Mouse (Mus musculus) heart, postnatal 36 days (tissue): ENCODE data around the gene Phf14. TPM values are rescaled to one million over a fixed set of nuclear protein-coding genes. Genes with fewer than 3 reads are reported as not detected.
"Not testable (repeated sequence)": the region's sequence is repeated elsewhere in the genome, so short reads cannot be mapped to it uniquely, and the experiment has no call there.

Experiments used
- DNase-seq, 2 experiments: peaks; one replicate each; pipeline ENCODE4 v3.0.0; 2021 to 2022
- intact Hi-C: fragments of 180-260 bp; cut with DNase I; formaldehyde crosslinking; loops from one replicate; pipeline ENCODE4 v1.15.1; 2025
- total RNA-seq, 2 experiments: library from RNA; stranded (reverse); gene quantifications; 2 replicates each; pipeline ENCODE4 v1.2.3; 2021

The Phf14 gene
- total RNA-seq, 2 experiments from 2014 or later: 46.4 to 48.0 TPM

DNA sequence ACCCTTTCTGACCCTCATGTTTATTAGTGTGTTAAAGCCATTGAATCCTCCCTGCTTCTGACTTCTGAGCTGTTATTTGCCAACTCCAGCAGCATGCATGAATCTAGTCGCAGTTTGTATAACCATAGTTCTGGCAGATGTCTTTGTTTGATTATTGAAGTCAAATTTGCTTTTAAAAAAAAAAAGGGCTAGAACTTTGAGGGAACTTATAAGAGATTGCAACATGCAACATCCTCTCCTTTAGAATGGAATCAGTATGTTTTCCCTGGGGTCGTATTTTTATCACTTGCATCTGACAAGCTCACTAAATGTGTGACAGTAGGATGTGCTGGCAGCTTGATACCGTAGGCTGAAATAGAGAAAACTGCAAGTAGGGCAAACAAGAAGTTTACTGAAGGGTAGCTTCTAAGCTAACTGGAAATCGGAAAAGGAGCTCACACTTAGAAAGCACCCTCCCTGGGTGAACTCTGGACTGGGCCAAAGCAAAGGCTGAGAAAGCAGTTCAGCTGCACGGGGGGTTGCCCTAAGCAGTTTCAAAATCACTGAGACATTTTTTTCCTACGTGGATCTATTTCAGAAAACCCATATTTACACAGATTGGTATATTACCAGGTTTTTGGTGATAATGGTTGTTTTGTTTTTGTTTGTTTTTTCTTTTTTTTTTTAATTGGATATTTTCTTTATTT lies 175.1 kb downstream of the Phf14 start:
- no peak for DNase-seq
- intact Hi-C loops: no loop called here

GRCm38 (mm10) chr6:12084721-12085120 lies 177.1 kb downstream of the Phf14 start:
- DNase-seq: no peak
- intact Hi-C loops: no loop called here

GRCm38 (mm10) chr6:12089439-12089992 lies 181.9 kb downstream of the Phf14 start:
- intact Hi-C loops: no loop called here
- DNase-seq: no peak

- intact Hi-C loops: no loop called here
These were observed 188.1 kb downstream of the Phf14 start for GRCm38 (mm10) chr6:12095716-12096115.

DNA sequence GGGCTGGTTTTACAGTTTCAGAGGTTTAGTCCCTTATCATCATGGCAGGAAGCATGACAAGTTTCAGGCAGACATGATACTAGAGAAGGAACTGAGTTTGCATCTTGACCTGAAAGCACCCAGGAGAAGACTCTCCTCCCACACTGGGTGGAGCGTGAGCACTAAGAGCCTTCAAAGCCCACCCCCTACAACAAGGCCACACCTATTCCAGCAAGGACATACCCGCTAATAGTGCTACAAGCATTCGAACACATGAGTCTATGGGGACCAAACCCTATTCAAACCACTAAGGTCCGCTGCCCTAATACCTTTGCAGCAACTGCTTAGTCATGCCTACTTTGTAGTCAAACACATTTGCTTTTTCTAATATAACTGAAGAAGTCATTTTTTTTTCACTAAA lies 189.5 kb downstream of the Phf14 start:
- intact Hi-C loops: no loop called here
- DNase-seq: no peak

More at GRCm38 (mm10) chr6:12095716-12096115, 188.1 kb downstream of the Phf14 start:
- DNase-seq: no peak

DNA sequence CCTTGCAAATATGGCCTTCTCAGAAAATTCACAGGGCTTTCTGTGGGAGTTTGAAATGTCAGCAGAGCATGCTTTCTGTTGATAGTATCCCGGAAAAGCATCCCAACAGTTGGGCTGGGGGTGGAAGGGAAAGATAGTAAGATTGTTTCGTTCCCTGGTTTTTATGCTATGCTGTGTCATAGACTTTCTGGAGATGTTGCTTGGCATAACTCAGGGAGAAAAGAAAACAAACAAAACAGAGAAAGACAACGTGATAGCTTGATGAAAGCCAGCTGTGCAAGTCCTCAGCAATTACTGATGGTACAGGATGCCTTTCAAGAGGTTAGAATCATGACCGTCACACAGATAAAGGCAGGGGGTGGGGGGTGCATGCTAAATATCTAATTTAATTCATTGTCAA lies 197.5 kb downstream of the Phf14 start:
- no peak for DNase-seq
- intact Hi-C loops: no loop called here

DNA sequence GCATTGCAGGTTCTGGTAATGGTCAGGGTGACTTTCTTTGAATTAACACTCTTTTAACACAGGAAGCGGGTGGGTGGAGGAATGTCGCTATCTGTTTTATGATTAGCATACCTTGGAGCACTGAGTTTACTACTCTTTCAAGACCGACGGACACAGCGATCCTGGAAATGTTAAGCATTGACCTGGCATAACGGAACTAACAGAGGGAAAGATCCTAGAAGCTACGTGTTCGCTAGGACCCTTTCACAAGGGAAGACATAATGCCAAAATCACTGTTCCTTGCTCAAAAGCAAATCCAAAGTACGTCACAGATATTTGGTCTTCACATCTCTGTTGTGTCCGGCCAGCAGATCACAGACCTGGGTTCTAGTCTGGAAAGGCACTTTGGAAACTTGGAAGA lies 199.7 kb downstream of the Phf14 start:
- DNase-seq: no peak
- intact Hi-C loops: no loop called here

DNA sequence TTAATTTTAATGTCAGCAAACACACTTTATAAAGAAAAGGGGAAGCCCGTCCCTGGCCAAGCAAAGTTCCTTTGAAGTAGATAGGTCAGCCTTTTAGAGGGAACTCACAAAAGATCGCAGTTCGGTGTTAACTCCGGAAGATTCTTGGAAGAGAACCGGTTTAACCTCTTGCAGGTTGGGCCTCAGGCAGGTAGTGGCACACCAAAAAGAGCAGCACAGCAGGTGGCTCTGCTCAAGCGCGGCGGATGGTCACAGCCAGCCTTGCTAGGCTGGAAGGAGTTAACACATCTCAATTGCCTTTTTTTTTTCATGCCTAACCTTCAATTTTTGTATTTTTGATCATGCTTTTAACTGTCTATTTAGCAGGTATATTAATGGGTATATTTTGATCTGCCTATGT lies 200.2 kb downstream of the Phf14 start:
- intact Hi-C loops: no loop called here
- no peak for DNase-seq

- no peak for DNase-seq
- intact Hi-C loops: no loop called here
These were observed 209.6 kb downstream of the Phf14 start for GRCm38 (mm10) chr6:12116926-12117818.

GRCm38 (mm10) chr6:12117819-12118570 lies 210.4 kb downstream of the Phf14 start:
- intact Hi-C loops: no loop called here
- DNase-seq: no peak

GRCm38 (mm10) chr6:12122759-12123158 lies 215.2 kb downstream of the Phf14 start:
- no peak for DNase-seq
- intact Hi-C loops: no loop called here

DNA sequence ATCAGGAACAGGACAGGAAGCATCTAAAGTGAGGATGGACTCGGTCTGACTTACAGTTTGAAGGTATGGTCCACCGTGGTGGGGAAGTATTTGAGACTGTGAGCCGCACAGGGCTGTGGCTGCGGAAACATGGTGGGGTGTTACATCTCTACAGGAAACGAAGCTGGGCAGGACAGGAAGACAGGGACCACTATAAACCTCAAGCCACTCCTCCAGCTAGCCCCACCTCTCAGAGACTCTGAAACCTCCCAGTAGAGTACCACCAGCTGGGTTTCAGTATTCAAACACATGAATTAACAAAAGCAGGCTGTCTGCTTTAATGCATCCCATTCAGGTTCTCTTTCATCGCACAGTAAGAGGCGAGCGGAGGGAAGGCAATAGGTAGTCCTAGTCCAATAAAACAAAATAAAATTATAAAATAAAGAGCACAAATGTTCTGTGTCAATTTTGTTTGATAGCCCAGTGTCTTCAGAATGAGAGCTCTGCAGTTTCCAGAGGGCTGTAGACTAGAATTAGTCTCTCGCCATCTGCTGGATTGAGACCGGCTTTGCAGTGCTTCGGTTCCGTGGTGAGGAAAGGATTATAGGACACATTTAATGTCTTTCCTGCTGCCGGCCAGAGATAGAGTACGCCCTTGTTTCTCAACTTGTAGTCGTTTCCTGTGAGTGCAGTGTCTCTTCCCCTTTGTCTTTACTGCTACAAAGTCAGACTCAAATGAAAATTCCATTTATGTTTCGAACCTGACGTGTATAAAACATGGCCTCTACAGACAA lies 217.6 kb downstream of the Phf14 start:
- peak; percentile 13 to 35 for DNase-seq

DNA sequence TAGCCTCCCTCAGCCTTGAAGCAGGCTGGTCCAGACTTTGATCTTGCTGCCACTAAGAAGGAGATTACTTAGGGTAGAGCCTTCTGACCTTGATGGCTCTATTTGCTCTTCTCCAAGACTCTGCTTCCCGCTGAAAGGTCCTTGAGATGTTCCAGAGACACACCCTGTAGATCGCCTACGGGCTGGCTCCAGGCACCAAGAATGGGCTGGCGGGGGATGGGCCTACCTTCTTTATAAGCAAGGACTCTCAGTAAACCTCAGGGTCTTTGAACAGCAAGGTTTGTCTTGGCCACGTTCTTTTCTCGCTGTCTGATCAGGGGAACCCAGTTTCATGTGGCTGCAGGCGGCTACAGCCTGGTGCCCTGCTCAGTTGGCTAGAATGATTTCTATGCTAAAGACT lies 219.0 kb downstream of the Phf14 start:
- intact Hi-C loops, DNase-seq: not testable (repeated sequence)

More for the DNA sequence above, 217.6 kb downstream of the Phf14 start:
- intact Hi-C loops: no loop called here

- no peak for DNase-seq
- intact Hi-C loops: no loop called here
These were observed 219.7 kb downstream of the Phf14 start for GRCm38 (mm10) chr6:12127287-12127686.

Other genes with a start within 250 kb of the Phf14 start
- 1,000 to 10,000 TPM; 3,069 to 3,251 TPM for gene Ndufa4, start 312 bp upstream of the Phf14 start, total RNA-seq